Mouse (Mus musculus) ES-CJ7 (cell line): ENCODE results near the gene Vps37b.

Experiments used
- DNase-seq: peaks from one replicate; pipeline ENCODE4 v3.0.0; 2011; ENCODE audit warnings: low read depth, low spot score

Gene Vps37b

DNA sequence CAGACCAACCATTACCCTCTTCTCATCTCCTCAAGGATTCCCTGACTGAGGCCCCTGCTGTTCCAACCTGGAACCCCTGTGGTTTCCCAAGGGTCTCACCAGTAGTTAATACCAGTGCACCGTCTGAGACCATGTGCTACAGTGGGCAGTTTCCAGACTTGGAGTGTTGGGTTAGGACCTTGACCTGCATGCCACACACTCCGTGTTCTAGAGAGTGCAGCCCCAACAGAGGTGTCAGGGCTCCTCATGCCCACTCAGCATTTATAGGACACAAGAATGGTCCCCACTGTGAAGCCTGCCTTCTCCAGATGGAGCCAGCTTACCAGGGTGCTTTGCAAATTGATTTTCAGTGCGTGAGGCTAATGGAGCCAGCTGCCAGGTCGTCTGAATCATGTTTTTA lies 28.7 kb downstream of the Vps37b start:
- DNase-seq: no peak

DNA sequence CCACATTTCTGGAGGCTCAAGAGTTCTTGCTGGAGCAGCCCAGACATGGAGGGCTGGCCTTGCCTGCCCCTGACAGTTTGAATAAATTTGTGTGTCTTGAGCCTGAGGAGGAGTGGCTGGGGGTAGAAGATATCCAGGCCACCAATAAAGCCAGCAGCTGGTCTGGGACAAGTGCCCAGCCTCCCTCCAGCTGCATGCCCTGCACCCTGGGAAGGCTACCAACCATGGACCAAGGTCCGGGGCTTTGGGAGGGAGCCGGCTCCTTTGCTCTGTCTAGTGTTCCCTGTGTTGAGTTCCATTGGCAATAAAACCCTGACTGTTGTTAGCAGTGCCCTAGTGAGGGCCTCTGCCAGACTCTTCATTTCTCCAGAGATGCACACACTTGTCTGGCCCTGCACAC lies 29.2 kb downstream of the Vps37b start:
- no peak for DNase-seq

- no peak for DNase-seq
Measured at GRCm38 (mm10) chr5:124001274-124001673, 30.8 kb downstream of the Vps37b start.

GRCm38 (mm10) chr5:124000824-124001223 lies 31.2 kb downstream of the Vps37b start:
- peak; percentile 83 for DNase-seq

GRCm38 (mm10) chr5:123998370-123998769 lies 33.7 kb downstream of the Vps37b start:
- DNase-seq: no peak

DNA sequence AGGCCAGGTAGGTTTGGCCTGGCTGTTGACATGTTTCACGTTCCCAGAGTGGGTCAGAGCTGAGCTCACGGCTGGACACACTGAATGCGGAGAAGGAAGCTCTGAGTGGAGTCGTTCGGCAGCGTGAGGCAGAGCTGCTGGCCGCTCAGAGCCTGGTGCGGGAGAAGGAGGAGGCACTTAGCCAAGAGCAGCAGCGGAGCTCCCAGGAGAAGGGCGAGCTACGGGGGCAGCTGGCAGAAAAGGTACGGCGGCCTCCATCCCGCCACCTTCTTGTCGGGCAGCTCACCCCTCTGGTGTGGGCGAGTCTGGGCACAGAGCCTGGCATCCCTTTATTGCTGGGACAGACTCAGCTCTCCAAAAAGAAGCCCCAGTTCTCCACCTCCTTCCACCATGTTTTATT lies 34.3 kb downstream of the Vps37b start:
- no peak for DNase-seq

- no peak for DNase-seq
Measured at GRCm38 (mm10) chr5:123997211-123997751, 34.8 kb downstream of the Vps37b start.

DNA sequence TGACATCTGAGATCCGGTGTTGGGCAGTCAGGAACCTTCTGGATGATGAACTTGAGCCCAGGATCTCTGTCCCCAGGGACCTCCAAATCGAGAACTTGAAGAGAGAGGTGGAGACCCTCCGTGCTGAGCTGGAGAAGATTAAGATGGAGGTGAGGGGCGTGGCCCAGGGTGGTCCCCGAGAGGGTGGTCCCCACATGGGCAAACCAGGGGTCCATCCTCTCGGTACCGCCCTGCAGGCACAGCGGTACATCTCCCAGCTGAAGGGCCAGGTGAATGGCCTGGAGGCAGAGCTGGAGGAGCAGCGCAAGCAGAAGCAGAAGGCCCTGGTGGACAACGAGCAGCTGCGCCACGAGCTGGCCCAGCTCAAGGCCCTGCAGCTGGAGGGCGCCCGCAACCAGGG lies 35.4 kb downstream of the Vps37b start:
- no peak for DNase-seq

GRCm38 (mm10) chr5:123996194-123996593 lies 35.9 kb downstream of the Vps37b start:
- DNase-seq: peak; percentile 79

GRCm38 (mm10) chr5:123995388-123995787 lies 36.7 kb downstream of the Vps37b start:
- no peak for DNase-seq

DNA sequence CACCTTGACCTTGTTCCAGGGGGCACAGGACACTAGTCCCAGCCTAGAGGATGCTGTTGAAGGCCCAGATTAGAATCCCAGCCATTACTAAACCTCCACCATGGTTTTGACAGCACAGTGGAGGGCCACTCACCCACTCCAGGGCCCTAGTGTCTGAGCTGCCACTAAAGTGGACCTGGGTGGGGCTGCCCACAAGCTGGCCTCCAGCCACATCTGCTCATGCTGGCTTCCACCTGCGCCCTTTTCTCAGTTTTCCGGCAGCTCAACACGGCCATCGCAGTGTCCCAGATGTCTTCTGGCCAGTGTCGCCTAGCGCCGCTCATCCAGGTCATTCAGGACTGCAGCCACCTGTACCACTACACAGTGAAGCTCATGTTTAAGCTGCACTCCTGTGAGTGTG lies 37.6 kb downstream of the Vps37b start:
- DNase-seq: no peak

DNA sequence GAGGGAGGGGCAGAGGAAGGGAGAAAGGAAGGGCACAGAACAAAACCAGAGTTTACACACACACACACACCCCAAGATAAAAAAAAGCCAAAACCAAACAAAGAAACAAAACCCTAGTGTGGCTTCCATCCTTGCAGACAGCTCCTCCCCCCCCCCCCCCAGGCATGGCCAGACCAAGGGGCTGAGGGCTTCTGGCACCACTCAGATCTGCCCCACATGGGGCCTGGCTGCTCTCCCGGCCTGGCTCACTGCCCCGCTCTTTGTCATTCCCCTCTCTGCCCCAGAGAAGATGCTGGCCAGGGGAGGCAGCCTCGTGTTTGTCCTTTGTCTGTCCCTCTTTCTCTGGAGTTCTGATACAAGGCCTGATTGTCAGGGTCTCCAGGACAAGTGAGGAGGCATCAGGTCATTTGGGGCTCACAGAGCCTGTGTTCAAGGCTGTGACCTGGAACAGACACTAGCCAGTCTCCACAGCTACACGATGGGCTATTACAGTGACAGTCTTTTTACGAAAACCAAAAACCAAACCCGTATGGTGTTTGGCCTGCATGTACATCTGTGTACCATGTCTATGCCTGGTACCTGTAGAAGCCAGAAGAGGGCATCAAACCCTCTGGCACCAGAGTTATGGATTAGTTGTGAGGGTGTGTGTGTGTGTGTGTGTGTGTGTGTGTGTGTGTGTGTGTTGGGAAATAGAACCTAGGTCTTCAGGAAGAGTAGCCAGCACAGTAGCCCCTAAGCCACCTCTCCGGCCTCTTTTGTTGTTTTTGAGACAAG lies 38.6 kb downstream of the Vps37b start:
- no peak for DNase-seq

GRCm38 (mm10) chr5:123992794-123993193 lies 39.3 kb downstream of the Vps37b start:
- DNase-seq: peak; percentile 72

DNA sequence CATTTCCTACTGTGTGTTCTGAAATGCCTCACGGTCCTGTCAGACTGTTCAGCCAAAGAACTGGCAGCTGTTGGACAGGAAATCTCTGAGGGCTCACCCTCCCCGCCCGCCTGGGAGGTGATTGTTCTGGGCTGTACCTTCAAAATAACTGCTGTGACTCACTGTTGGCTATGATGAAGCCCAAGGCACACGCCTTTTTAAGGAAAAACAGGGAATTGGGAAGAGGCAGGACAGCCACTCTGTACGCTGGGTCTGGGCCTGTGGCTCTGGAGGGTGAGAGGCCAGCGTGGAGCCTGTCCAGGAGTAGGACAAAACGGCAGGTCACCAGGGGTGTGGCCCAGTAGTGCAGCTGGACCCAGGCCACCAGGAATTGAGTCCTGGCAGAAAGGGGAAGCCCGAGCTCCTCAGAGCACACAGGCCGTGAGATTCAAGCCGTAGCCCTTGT lies 39.9 kb downstream of the Vps37b start:
- DNase-seq: no peak

DNA sequence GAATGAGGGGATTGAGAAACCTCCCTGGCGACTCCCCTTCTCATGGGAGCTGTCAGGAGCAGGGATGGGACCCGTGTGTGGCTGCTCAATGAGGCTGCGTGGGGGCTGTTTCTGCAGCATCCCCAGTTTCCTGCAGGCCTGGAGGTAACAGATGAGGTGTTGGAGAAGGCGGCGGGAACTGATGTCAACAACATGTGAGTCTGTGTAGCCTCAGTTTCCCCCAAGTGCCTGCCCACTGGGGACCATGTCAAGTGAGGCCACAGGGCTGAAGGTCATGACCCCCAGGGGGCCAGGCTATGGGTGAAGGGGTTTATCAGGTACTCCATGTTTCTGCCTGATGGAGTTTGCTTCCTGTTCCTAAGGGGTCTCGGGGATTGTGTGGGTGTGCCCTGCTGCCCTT lies 40.7 kb downstream of the Vps37b start:
- DNase-seq: no peak

GRCm38 (mm10) chr5:123989941-123990885 lies 41.9 kb downstream of the Vps37b start:
- DNase-seq: no peak

- DNase-seq: no peak
Measured at GRCm38 (mm10) chr5:123987511-123987910, 44.6 kb downstream of the Vps37b start.

- no peak for DNase-seq
Measured at GRCm38 (mm10) chr5:123986925-123987324, 45.1 kb downstream of the Vps37b start.

DNA sequence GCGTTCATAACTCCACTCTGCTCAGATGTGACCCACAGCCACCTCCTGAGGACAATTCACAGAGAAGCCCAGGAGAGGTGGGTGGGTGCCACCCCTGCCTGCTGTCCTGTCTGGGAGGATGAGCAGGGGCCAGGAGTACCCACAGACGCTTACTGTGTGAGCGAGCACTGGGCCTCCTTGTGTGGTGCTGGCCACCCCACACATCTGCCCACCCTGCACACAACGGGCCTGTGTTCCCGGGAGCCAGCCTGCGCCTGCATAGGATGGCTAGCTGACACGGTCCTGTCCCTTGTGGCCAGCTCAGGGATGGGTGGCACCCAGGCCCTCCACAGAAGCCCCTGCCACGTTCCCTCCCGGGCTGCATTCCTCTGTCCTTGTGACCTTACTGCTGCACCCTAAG lies 46.6 kb downstream of the Vps37b start:
- DNase-seq: no peak

DNA sequence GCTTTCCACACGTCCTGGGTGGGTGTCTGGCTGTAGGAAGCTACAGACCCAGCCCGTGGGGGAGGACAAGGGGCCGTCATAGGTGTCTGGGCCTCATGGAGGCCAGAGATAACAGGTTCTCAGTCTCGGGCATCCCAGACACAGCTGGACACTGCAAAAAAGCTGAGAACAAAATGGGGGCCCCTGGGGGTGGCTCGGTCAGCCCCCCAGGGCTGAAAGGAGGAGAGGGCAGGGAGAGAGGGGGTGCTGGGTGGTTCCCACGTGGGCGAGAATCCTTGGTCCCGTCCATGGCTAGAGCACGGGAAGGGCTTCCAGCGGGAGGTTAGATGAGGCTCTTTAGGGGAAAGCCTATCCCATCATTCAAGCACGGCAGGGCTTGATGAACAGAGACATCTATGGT lies 49.2 kb downstream of the Vps37b start:
- DNase-seq: no peak

DNA sequence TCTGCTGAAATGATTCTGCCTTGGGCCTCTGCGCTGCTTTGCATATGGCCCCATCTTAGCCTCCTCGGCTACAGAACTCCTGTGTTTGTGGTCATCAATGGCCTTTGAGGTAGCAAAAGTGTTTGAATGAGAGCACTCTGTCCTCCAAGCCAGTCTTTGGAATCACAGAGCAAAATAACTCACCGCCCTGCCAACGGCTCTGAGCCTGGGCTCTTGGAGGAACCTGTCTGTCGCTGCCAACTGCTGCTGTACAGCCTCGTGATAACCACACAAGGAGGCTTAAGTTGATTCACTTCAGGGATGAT lies 50.9 kb downstream of the Vps37b start:
- no peak for DNase-seq

DNA sequence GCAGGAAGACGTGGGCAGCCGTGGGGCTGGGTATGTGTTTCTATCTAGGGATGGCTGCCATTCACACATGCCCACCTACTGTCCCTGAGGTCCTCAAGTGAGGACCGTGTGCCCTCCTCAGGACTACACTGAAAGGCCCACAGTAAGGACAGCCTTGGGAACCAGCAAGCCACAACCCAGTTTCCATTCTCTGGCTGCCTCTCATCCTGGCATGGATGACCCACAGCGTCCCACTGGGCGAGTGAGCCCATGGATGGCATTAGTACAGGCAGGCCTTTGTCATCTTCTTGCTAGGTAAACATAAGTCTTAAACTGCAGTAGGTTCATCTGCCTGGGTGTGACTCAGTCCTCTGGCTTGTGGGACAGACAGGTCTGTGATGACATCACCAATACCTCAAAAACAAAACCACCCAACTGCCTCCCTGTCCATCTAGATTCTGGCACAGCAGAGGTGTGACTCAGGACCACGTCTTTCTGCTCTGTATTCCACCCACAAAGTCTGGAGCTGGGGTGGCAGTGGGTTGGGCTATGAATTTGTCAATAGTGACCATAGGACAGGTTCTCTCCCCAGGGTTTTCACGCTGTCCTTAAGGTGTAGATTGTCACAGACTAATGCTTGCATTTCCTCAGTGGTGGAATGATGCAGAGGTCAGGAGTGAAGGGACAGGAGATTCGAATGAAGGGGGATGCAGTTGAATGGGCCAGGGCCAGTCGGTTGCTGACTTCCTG lies 51.4 kb downstream of the Vps37b start:
- DNase-seq: no peak
